Mouse (Mus musculus) mesoderm, embryonic 11.5 days (tissue): ENCODE measurements around the gene Tesk1.

Experiments
- DNase-seq: peaks from one replicate; pipeline ENCODE4 v3.0.0-alpha.2; 2012; ENCODE audit warnings: low read depth, low spot score

The Tesk1 gene

GRCm38 (mm10) chr4:43418973-43419656 is 22.6 kb upstream of the Tesk1 start:
- DNase-seq = no peak

DNA sequence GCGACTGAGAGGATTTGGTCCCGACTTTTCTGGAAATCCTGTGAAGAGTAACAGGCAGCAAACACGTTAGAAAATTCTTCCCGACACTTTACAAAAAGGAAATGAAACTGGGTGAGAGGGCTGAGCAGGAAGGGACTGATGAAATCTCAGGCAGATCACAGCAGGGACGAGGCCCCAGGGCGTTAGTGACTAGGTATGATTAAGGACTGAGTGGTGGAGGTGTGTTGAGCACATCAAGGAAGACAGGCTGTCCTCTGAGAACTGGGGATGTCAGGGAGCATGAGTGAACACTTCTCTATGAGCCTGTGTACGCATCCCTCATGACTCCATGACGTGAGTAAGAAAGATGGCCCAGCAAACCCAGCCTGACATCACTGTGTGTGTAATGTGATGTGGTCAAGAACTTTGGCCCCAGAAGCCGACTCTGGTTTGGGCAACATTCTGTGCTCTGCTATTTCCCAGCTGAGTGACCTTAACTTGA is 21.9 kb upstream of the Tesk1 start:
- no peak for DNase-seq

DNA sequence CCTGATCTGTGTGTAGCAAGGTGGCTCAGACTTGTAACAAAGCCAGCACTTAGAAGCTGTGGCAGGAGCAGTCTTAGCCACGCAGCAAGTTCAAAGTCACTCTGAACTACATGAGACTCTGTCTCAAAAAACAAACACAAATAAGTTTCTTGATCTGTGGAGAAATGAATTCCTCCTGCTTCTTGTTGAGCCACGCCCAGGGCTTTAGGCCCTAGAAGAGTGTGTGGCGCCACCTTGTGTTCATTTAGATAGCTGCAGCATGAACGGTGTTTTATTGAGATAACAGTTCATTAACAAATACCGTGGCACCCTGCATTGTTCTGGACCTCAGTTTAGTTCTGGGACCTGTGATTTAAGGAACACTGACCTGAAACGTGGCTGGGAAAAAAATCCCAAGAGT is 21.4 kb upstream of the Tesk1 start:
- peak; percentile 86 for DNase-seq

- DNase-seq = no peak
Observed at GRCm38 (mm10) chr4:43421632-43422240, 20.0 kb upstream of the Tesk1 start.

- no peak for DNase-seq
Observed at GRCm38 (mm10) chr4:43423267-43423934, 18.3 kb upstream of the Tesk1 start.

DNA sequence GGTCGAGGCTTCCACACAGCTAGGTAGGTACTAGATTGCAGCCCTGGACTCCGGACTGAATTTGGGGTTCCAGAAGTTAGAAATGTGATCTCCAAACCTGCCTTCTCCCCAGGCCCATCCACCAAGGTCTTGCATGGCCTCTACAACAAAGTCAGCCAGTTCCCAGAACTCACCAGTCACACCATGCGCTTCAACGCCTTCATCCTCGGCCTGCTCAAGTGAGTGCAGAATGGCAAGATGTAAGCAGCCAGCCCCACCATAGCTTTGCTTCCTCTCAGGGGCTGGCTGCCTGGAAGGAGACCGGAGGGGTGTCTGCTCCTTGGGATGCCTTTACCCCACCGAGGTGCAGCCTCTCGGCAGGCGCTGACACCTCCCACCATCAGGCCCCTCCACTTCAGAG is 17.7 kb upstream of the Tesk1 start:
- DNase-seq = no peak

DNA sequence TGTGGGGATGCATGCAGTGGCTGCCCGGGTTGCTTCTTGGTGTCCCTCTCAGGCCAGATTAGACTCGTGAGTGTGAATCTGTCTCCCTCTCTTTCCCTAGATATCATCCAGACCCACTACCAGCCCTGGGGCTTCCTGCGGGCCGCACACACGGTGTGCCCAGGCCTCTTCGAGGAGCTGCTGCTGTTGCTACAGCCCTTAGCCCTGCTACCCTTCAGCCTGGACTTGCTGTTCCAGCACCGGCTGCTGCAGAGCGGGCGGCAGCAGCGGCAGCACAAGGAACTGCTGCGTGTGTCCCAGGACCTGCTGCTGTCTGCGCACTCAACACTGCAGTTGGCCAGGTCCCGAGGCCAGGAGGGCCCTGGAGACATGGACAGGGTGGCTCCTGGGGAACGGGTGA is 16.5 kb upstream of the Tesk1 start:
- DNase-seq = no peak

DNA sequence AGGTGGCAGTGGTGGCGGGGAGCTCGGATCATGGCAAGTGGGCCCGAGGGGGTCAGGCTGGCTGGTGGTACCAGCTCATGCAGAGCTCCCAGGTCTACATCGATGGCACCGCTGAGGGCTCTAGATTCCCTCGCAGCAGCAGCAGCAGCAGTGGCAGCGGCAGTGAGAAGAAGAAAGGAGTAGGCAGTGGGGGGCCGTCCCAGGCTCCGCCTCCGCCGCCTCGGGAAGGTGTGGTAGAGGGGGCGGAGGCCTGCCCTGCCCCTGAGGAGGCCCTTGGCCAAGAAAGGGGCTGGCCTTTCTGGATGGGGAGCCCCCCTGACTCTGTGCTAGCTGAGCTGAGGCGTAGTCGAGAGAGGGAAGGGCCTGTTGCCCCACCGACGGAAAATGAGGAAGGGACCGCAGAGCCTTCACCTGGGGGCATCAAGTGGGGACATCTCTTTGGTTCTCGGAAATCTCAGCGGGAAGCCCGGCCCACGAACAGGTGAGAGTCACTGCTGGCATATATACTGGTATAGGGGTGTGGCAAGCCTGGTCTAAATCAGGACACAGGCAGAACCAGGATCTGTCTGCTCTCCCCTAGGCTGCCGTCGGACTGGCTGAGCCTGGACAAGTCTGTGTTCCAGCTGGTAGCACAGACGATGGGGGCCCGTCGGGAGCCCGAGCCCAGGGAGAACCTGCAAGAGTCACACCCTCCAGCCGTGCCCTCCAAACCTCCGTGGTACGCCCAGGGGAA is 15.9 kb upstream of the Tesk1 start:
- no peak for DNase-seq

DNA sequence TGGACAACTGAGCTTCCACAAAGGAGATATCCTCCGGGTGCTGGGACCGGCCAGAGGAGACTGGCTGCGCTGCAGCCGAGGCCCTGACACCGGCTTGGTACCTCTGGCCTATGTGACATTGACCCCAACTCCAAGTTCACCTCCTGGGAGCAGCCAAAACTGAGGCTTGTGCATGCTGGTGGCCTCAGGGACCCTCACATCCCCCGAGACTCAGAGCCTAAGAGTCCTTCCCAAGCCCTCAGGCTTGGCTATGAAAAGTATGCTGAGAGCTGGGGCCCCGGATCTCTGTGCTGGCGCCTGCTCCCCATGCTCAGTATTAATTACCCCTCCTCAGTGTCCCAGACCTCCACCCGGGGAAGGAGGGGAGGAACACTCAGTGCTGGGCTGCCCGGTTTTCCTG is 15.3 kb upstream of the Tesk1 start:
- no peak for DNase-seq

DNA sequence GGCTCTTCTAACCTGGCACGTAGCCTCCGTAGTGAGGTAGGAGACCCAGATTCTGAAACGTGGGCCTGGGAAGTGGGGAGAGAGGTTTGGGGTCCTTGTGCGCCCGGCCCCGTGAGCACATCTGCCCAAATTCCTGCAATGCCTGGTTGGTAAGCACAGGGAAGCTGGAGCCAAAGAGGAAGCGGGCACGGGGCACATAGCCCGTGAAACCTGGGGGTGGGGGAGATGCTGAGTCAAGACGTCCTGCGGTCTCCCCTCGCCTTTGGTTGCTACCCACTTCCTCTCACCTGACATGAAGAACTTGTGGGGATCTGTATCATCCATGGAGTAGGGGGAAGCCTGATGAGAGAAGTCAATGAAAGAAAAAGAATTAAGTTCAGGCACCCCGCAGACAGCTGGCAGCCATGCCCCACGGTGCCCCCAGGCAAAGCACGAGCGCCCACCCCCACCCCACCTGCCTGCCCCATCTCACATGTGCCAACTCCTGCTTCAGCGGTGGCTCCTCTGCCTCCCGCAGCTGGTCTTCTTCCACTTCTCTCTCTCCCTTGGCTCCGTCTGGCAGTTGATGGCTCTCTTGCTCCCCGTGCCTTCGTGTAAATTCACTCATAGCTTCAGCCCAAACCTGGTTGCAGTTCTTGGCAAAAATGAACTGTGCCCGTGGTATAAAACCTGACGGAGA is 14.1 kb upstream of the Tesk1 start:
- no peak for DNase-seq

GRCm38 (mm10) chr4:43428180-43428861 is 13.4 kb upstream of the Tesk1 start:
- peak; percentile 53 for DNase-seq

- no peak for DNase-seq
Observed at GRCm38 (mm10) chr4:43428946-43429345, 12.8 kb upstream of the Tesk1 start, which contains the start of gene Fam166b. TSS of gene Fam166b (minus strand) at chr4:43429134.

GRCm38 (mm10) chr4:43431690-43432089 is 10.0 kb upstream of the Tesk1 start:
- peak; percentile 93 for DNase-seq

DNA sequence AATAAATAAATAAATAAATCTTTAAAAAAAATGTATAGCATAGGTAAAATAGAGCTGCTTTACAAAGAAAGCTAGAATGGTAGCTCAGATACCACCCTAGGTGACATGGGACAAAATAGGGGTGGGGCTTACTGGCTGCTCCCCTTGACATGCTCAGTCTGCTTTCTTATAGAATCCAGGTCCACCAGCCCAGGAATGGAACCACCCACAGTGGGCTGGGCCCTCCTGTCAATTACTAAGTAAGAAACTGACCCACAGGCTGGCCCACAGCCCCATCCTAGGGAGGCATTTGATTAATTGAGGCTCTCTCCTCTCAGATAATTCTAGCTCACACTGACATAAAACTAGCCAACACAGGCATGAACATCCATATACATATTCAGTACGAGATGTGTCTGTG is 8.9 kb upstream of the Tesk1 start:
- no peak for DNase-seq

- peak; percentile 100 for DNase-seq
Observed at GRCm38 (mm10) chr4:43442044-43442443, 305 bp downstream of the Tesk1 start.

- peak; percentile 82 for DNase-seq
Observed at GRCm38 (mm10) chr4:43442456-43443361, 970 bp downstream of the Tesk1 start.

DNA sequence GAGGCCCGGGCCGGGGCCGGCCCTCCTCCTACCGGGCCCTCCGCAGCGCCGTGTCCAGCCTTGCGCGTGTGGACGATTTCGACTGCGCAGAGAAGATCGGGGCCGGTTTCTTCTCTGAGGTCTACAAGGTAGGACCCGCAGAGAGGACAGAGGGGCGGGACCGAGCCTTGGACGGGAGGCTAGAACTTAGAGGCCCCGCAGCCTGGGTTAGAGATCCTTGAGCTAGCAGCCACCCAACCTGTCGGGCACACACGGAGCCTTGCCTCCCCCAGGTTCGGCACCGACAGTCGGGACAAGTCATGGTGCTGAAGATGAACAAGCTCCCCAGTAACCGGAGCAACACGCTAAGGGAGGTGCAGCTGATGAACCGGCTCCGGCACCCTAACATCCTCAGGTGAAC is 1.8 kb downstream of the Tesk1 start:
- peak; percentile 34 for DNase-seq

DNA sequence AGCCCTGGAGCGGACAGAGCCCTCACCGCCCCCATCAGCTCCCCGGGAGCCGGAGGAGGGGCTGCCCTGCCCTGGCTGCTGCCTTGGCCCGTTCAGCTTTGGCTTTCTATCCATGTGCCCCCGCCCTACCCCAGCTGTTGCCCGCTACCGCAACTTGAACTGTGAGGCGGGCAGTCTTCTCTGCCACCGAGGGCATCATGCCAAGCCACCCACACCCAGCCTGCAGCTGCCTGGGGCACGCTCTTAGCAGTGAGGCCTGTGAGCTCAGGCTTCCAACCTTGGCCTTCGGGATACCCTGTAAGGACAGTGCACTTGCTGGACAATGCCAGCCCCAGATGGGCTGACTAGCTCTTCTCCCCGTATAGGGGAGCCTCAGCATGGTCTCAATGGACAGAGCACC is 5.5 kb downstream of the Tesk1 start:
- no peak for DNase-seq

DNA sequence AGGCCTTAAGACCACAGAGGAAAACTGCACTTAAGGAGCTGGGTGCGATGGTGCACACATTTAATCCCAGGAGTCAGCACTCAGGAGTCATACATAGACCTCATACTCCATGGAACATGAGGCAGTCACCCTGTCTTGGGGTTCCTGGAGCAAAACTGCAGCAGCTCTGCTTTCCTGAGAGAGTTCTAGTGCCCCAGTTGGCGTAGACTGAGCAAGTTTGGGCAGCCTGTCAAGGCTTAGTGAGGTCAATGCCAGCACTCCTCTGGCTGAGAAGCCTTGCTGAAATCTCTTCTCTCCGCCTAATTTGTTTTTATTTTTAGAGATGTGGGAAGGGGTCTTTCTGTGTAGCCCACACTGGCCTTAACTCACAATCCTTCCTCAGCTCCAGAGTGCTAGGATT is 6.8 kb downstream of the Tesk1 start:
- DNase-seq = no peak

- DNase-seq = no peak
Observed at GRCm38 (mm10) chr4:43452315-43452714, 10.6 kb downstream of the Tesk1 start.
